Comparison of ENCODE assay signal across 9 mouse cellular contexts in genomic region chr2:151670026-151670967, GRCm38 (mm10). TPM values are rescaled to one million over a fixed set of nuclear protein-coding genes. Genes with fewer than 3 reads are reported as not detected.
A peak's percentile ranks its signal among the peaks of the same experiment; 100 is the strongest.
DNase-seq lines count a peak whose midpoint lies in the region; ATAC-seq and TF ChIP-seq lines count a peak whose summit lies in the region.
"Had no signal": no experiment of that assay in that cellular context is flagged by ENCODE, and none has a peak within 500 bp of the region (broad histone marks: within the 10 kb centered on the region; RNA-seq: fewer than 3 reads in every experiment).

No protein-coding gene starts in this region.

- H3K9me3 ChIP-seq in forebrain, postnatal 0 days (ENCODE audit: low read length): no peaks in the 10 kb centered on the region

- H3K4me1 ChIP-seq in forebrain, postnatal 0 days (ENCODE audit: insufficient read depth): no peaks in the 10 kb centered on the region

- H3K36me3 ChIP-seq in forebrain, postnatal 0 days (ENCODE audit: insufficient read depth): no peaks in the 10 kb centered on the region

- H3K9ac ChIP-seq in forebrain, postnatal 0 days: no peak overlapping the region

- DNase-seq in gastrocnemius, adult 2 months: peak; percentile 14
- no peak for DNase-seq in gastrocnemius, postnatal 36 days
- DNase-seq in ES-CJ7 (ENCODE audit: low read depth, low spot score) (peak; percentile 48), adipocyte (ENCODE audit: low spot score) (no peak)
- DNase-seq in forebrain, postnatal 0 days: no peak
- no peak for DNase-seq in B cell, adult 2 months
- DNase-seq in kidney, adult 9 months: no peak

- H3K4me3 ChIP-seq in gastrocnemius, adult 2 months: no peak overlapping the region
- H3K4me3 ChIP-seq in forebrain, postnatal 0 days (ENCODE audit: low read depth, low read length): no peak overlapping the region

- TF ChIP-seq CTCF in gastrocnemius, adult 2 months (IDR thresholded peaks at IDR 0.05): no peak
- TF ChIP-seq CTCF in forebrain, postnatal 0 days (IDR thresholded peaks at IDR 0.05; ENCODE audit: low read depth): no peak

- WGBS in forebrain, postnatal 0 days: 43% methylated on average over 48 of the region's 48 CpGs

- H3K4me2 ChIP-seq in forebrain, postnatal 0 days (ENCODE audit: low read depth): peak overlapping the region; percentile 30

- peak; percentile 40 for ATAC-seq in forebrain, postnatal 0 days
- peak; percentile 64 for ATAC-seq in megakaryocyte progenitor cell, adult 5-6 weeks (replicated peaks; ENCODE audit: poor library complexity)

- no peaks in the 10 kb centered on the region for H3K27me3 ChIP-seq in forebrain, postnatal 0 days (ENCODE audit: insufficient read depth, low read length)

- intact Hi-C loops in gastrocnemius, adult 2 months (cut with DNase I): no loop called here
- intact Hi-C loops in gastrocnemius, postnatal 36 days (cut with DNase I): loop anchor here (10.0 kb wide), 1 partner anchor 175 kb away; the partner anchor contains the start of gene Nsfl1c

- no peak overlapping the region for H3K27ac ChIP-seq in gastrocnemius, adult 2 months
- no peak overlapping the region for H3K27ac ChIP-seq in forebrain, postnatal 0 days (ENCODE audit: low read depth, low read length)

RNA-seq across cellular contexts. Expression of gene Rad21l, which starts 2.0 kb away (rescaled TPM):
- not detected for total RNA-seq in gastrocnemius, adult 2 months (2021)
- total RNA-seq in gastrocnemius, postnatal 36 days (2021): not detected
- total RNA-seq in forebrain, postnatal 0 days (2014; rRNA removed): 0.67 and 0.77 TPM in 2 replicates
- polyA plus RNA-seq in forebrain, postnatal 0 days (2015; fragmentation: Nextera tagmentation; extraction: Ambion mirVana): 0.12 and 0.16 TPM in 2 replicates
- not detected in 2 replicates for total RNA-seq in megakaryocyte progenitor cell, adult 5-6 weeks (2015)
- not detected in 2 replicates for total RNA-seq in megakaryocyte progenitor cell, adult 5-6 weeks (2017)
- polyA plus RNA-seq: gonadal fat pad, adult 2 months had no signal

RNA-seq across cellular contexts. Expression of gene Tmem74b, which starts 31.5 kb away (rescaled TPM):
- 1 to 10 TPM in 1 of 2 experiments, under 1 TPM in 1; 0.51 to 1.9 TPM for total RNA-seq in gastrocnemius, adult 2 months (2021)
- total RNA-seq in gastrocnemius, postnatal 36 days (2021): 1 to 10 TPM in 1 of 2 experiments, under 1 TPM in 1; 0.42 to 1.3 TPM
- total RNA-seq in forebrain, postnatal 0 days (2014; rRNA removed): 22.9 and 30.6 TPM in 2 replicates
- 23.1 and 26.2 TPM in 2 replicates for polyA plus RNA-seq in forebrain, postnatal 0 days (2015; fragmentation: Nextera tagmentation; extraction: Ambion mirVana)
- not detected in 2 replicates for total RNA-seq in megakaryocyte progenitor cell, adult 5-6 weeks (2015)
- total RNA-seq in megakaryocyte progenitor cell, adult 5-6 weeks (2017): not detected in 2 replicates

RNA-seq across cellular contexts. Expression of gene Snph, which starts 37.9 kb away (rescaled TPM):
- total RNA-seq in gastrocnemius, adult 2 months (2021): 10 to 100 TPM; 31.7 to 35.9 TPM
- total RNA-seq in gastrocnemius, postnatal 36 days (2021): 10 to 100 TPM; 25.7 to 33.6 TPM
- 37.7 and 39.6 TPM in 2 replicates for total RNA-seq in forebrain, postnatal 0 days (2014; rRNA removed)
- polyA plus RNA-seq in forebrain, postnatal 0 days (2015; fragmentation: Nextera tagmentation; extraction: Ambion mirVana): 12.8 and 18.3 TPM in 2 replicates
- not detected in 2 replicates for total RNA-seq in megakaryocyte progenitor cell, adult 5-6 weeks (2015)
- not detected in 2 replicates for total RNA-seq in megakaryocyte progenitor cell, adult 5-6 weeks (2017)

Comparison
In these comparisons a context has a peak if more than half of its experiments do, and no peak if none do; other contexts are left out.
1. DNase-seq: peak in gastrocnemius, adult 2 months (single experiment) and ES-CJ7 (single experiment); none in gastrocnemius, postnatal 36 days (0 of 2), forebrain, postnatal 0 days (single experiment), B cell, adult 2 months (0 of 2), kidney, adult 9 months (single experiment) and adipocyte (single experiment).
2. RNA of gene Snph, which starts 37.9 kb away (total RNA-seq): 37.7 to 39.6 TPM in forebrain, postnatal 0 days, 31.7 to 35.9 TPM in gastrocnemius, adult 2 months and 25.7 to 33.6 TPM in gastrocnemius, postnatal 36 days; not detected in megakaryocyte progenitor cell, adult 5-6 weeks; every median in the first group is over 10 times any median in the second.